Mouse (Mus musculus) limb, embryonic 14.5 days (tissue): ENCODE data around the gene Pes1. TPM values are rescaled to one million over a fixed set of nuclear protein-coding genes. Genes with fewer than 3 reads are reported as not detected.
A peak's percentile ranks its signal among the peaks of the same experiment; 100 is the strongest.

Experiments
- ATAC-seq: fragments of 200-750 bp; cut with Nextera tagmentation; 2 replicates; pipeline ENCODE4 v1.8.0; 2017; ENCODE audit warnings: low read depth, moderate number of reproducible peaks, moderate TSS enrichment; ENCODE audit not compliant: low FRiP score
- DNase-seq: peaks from one replicate; pipeline ENCODE4 v3.0.0-alpha.2; 2015; ENCODE audit warnings: low spot score
- H3K27ac ChIP-seq: fragments of 300-500 bp; sonication (generic); replicated peaks from 2 replicates; pipeline ENCODE4 v1.5.1; 2014; ENCODE audit warnings: low read depth, mild to moderate bottlenecking, low read length, moderate library complexity, mixed read lengths
- H3K27me3 ChIP-seq: fragments of 300-500 bp; sonication (generic); 2 replicates; pipeline ENCODE4 v1.6.1; 2014; ENCODE audit warnings: low read length, mixed read lengths; ENCODE audit not compliant: control insufficient read depth, insufficient read depth
- H3K36me3 ChIP-seq: fragments of 300-500 bp; sonication (generic); 2 replicates; pipeline ENCODE4 v1.6.1; 2014; ENCODE audit warnings: mild to moderate bottlenecking, low read length, moderate library complexity, mixed read lengths; ENCODE audit not compliant: control insufficient read depth, insufficient read depth
- H3K4me1 ChIP-seq: fragments of 300-500 bp; sonication (generic); 2 replicates; pipeline ENCODE4 v1.6.1; 2014; ENCODE audit warnings: antibody characterized with exemption, low read length, mixed read lengths; ENCODE audit not compliant: control insufficient read depth, insufficient read depth
- H3K4me2 ChIP-seq: fragments of 300-500 bp; sonication (generic); replicated peaks from 2 replicates; pipeline ENCODE4 v1.6.1; 2014; ENCODE audit warnings: low read depth, mild to moderate bottlenecking, low read length, moderate library complexity; ENCODE audit not compliant: severe bottlenecking
- H3K4me3 ChIP-seq: fragments of 300-500 bp; sonication (generic); replicated peaks from 2 replicates; pipeline ENCODE4 v1.5.1; 2014; ENCODE audit warnings: low read length
- H3K9ac ChIP-seq: fragments of 300-500 bp; sonication (generic); 2 replicates; pipeline ENCODE4 v1.6.1; 2014; ENCODE audit warnings: mild to moderate bottlenecking, low read depth, low read length, moderate library complexity; ENCODE audit not compliant: severe bottlenecking
- H3K9me3 ChIP-seq: fragments of 300-500 bp; sonication (generic); 2 replicates; pipeline ENCODE4 v1.6.1; 2016; ENCODE audit warnings: low read length; ENCODE audit not compliant: control insufficient read depth
- POLR2A ChIP-seq: fragments of 200-500 bp; IDR thresholded peaks from 2 replicates; pipeline ENCODE4 v1.8.0; 2012; ENCODE audit warnings: inconsistent platforms, mild to moderate bottlenecking, moderate library complexity, borderline replicate concordance; ENCODE audit not compliant: insufficient read depth, insufficient read length; ENCODE audit errors: extremely low read depth
- WGBS: fragments of 180-500 bp; shearing (Covaris S2); extraction: QIAGEN DNeasy Blood & Tissue Kit; methylation state at CpG from one replicate; pipeline ENCODE4 v1.1.7; 2014; 5-methylcytosine and 5-hydroxymethylcytosine counted together
- polyA plus RNA-seq, 2 experiments: library from polyadenylated mRNA; depleted of rRNA in 1 of 2; stranded (reverse) in 1 of 2; unstranded in 1 of 2; fragments of >200 nt; fragmentation: Nextera tagmentation in 1 of 2; extraction: Ambion mirVana in 1 of 2; gene quantifications; 2 replicates each; pipeline versions ENCODE4 v1.2.1 to v1.2.3; 2012 to 2014

Pes1 gene
- polyA plus RNA-seq, 2 experiments: 58.0 to 68.4 TPM

DNA sequence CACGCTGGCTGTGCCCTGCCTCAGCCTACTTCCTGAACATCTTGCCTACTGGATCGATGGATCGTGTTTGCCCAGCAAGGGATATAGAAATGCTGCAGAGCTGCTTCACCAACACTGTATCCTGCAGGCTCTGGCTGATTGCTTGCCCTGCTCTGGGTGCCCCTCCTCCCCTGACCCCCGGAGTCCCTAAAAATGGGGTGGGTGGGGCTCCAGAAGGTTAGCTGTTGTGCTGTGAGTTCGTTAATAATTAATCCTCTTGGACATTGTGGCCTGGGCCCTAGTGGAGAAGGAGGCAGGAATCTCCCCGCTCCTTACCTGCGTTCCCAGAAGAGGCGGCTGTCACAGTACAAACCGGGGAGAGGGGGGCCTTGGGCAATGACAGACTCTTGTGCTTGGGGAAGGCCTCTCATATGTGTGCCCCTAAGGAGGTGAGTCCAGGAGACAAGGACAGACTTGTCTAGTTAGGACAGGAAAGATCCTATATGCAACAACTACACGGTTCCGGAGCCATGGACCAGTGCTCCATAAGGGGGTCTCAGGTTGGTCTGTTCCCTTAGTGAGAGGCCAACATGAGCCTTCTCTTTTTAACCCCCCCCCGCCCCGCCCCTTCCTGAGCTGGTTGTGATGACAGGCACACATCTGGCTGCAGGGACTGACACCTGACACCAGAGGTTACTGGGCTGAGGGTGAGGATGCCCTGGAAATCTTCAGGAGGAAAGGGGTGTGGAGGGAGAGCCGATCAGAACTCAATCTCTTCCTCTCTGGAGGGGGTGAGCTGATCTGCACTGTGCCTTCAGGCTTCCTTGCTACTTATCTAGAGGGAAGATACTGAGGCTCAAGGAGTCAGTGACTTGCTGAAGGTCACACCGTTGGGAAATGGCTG is 20.3 kb downstream of the Pes1 start:
- Histone ChIP-seq H3K9ac (peak overlapping the region; percentile 55), H3K4me2 (peak overlapping the region; percentile 75), H3K36me3 (peaks cover 15% of the 10 kb centered on the region), H3K4me3 (peak overlapping the region; percentile 42), H3K27ac (no peak overlapping the region), H3K27me3 (no peaks in the 10 kb centered on the region), H3K4me1 (0 out of 2 replicates have a peak, but pooled peaks cover 8% of the 10 kb centered on the region), H3K9me3 (no peaks in the 10 kb centered on the region)
- no peak for DNase-seq
- WGBS: 11% methylated on average over 15 of the region's 15 CpGs
- no peak for TF ChIP-seq POLR2A
- ATAC-seq: 0 out of 2 replicates have a peak, but pooled peaks have one; percentile 19

DNA sequence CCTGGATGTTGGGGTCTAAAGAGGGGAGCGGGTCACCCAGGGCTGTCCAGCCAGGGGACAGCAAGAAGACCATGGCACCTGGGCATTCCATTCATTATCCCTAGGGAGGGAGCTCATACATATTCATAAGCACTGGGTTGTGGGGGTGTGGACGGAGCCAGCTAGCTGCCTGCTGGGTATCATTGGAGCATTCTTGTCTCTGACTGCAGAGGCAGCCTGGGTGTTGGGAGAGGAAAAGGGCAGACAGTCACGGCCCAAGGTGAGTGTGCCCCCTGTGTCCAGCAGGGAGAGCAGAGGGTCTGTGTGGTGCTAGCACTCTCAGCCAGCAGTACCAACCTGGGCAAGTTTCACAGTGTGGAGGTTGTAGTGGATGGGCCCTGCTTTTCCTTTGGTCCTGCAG is 26.0 kb downstream of the Pes1 start:
- 58% methylated on average over 3 of the region's 3 CpGs for WGBS
- no peak for TF ChIP-seq POLR2A
- Histone ChIP-seq H3K4me3 (no peak overlapping the region), H3K9ac (no peak overlapping the region), H3K4me1 (no peaks in the 10 kb centered on the region), H3K36me3 (no peaks in the 10 kb centered on the region), H3K27ac (no peak overlapping the region), H3K9me3 (no peaks in the 10 kb centered on the region), H3K4me2 (no peak overlapping the region), H3K27me3 (no peaks in the 10 kb centered on the region)
- ATAC-seq (no peak), DNase-seq (no peak)

DNA sequence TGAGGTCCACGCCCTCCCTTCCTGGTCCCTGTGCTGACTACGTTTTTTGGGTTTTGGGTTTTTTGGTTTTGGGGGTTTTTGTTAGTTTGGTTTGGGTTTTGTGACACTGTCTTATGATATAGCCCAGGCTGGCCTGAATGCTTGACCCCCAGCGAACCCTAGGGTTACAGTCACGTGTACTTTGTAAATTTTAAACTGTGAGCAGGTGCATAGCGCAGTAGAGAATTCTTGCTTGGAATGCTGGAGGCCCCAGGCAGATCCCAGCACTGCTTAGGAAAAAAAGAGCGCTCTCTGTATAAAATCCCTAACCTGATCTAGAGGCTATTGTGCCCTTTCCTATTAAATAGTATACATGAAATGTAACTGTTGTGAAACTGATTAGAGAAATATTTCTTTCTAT is 29.4 kb downstream of the Pes1 start:
- no peak for TF ChIP-seq POLR2A
- H3K36me3 ChIP-seq: no peaks in the 10 kb centered on the region
- no peak overlapping the region for H3K4me2 ChIP-seq
- DNase-seq (no peak), ATAC-seq (no peak)
- H3K9ac ChIP-seq: no peak overlapping the region
- H3K9me3 ChIP-seq: no peaks in the 10 kb centered on the region
- H3K4me3 ChIP-seq: no peak overlapping the region
- WGBS: 72% methylated on average over 6 of the region's 6 CpGs
- H3K27me3 ChIP-seq: peaks cover 12% of the 10 kb centered on the region
- no peak overlapping the region for H3K27ac ChIP-seq
- H3K4me1 ChIP-seq: no peaks in the 10 kb centered on the region; the same call in 1 of the 2 replicates

DNA sequence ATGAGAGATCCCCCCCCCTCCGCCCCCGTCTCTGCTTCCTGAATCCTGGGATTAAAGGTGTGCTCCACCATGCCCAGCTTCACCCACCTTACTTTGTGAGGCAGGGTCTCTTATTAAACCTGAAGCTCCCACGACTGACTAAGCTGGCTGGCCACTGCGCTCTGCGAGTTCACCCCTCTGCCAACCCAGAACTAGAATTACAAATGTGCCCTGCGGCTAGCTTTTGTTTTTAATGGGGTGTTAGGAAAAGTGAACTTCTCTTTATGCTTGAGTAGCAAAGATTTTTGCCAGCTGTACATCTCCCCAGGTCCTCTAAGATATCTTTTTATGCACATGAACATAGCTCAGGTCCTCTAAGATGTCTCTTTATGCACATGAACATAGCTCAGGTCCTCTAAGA is 30.1 kb downstream of the Pes1 start:
- WGBS: 61% methylated on average over 6 of the region's 6 CpGs
- DNase-seq (no peak), ATAC-seq (no peak)
- H3K4me3 ChIP-seq: no peak overlapping the region
- H3K9me3 ChIP-seq: no peaks in the 10 kb centered on the region
- no peak overlapping the region for H3K9ac ChIP-seq
- peaks cover 8% of the 10 kb centered on the region for H3K4me1 ChIP-seq
- no peak for TF ChIP-seq POLR2A
- H3K27me3 ChIP-seq: peaks cover 19% of the 10 kb centered on the region
- no peak overlapping the region for H3K4me2 ChIP-seq
- no peak overlapping the region for H3K27ac ChIP-seq
- no peaks in the 10 kb centered on the region for H3K36me3 ChIP-seq

DNA sequence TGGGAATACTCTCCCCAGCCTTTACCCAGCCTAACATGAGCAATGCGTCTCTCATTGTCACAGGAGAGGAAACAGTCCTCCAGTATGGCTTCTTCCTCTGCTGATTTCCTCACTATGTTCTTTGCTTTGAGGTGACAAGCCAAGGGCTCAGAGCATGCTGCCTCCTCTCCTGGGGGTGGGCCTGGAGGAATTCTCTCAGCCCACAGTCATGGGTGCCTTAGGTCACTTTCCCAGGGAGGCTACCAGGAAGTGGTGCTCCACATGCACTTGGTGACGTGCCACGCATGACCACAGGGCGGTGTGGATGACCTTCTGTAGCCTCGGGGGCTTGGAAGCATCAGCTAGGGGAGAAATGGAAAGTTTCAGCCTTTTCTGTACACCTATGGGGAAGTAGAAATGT is 31.7 kb downstream of the Pes1 start:
- H3K4me1 ChIP-seq: peaks cover 15% of the 10 kb centered on the region
- 75% methylated on average over 5 of the region's 5 CpGs for WGBS
- ATAC-seq (no peak), DNase-seq (no peak)
- peaks cover 21% of the 10 kb centered on the region for H3K27me3 ChIP-seq
- H3K4me3 ChIP-seq: no peak overlapping the region
- H3K9ac ChIP-seq: no peak overlapping the region
- no peaks in the 10 kb centered on the region for H3K36me3 ChIP-seq
- no peaks in the 10 kb centered on the region for H3K9me3 ChIP-seq
- no peak overlapping the region for H3K27ac ChIP-seq
- TF ChIP-seq POLR2A: no peak
- no peak overlapping the region for H3K4me2 ChIP-seq

DNA sequence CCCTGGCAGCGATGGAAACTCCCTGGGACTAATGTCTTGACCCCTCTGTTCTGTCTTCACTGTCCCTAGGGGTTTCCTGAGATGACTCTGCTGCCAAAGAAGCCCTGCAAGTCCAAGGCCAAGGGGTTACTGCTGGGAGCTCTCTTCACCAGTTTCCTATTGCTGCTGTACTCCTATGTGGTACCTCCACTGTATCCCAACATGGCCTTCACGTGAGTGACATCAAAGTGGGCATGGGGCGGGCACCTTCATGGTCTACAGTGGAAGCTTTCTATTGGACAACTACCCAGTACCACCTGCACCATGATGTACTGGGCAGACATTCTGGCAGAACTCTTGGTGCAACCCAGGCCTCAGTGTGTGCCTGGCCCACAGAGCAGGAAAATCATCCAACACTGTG is 33.1 kb downstream of the Pes1 start:
- no peak for TF ChIP-seq POLR2A

More for the DNA sequence above, 33.1 kb downstream of the Pes1 start:
- H3K4me2 ChIP-seq: no peak overlapping the region
- DNase-seq (no peak), ATAC-seq (no peak)
- peaks cover 15% of the 10 kb centered on the region for H3K4me1 ChIP-seq
- no peaks in the 10 kb centered on the region for H3K9me3 ChIP-seq
- WGBS: 85% methylated on average over 3 of the region's 3 CpGs
- no peak overlapping the region for H3K4me3 ChIP-seq
- H3K27ac ChIP-seq: no peak overlapping the region
- H3K9ac ChIP-seq: no peak overlapping the region
- H3K36me3 ChIP-seq: no peaks in the 10 kb centered on the region
- peaks cover 21% of the 10 kb centered on the region for H3K27me3 ChIP-seq
